Mouse (Mus musculus): ENCODE data around the gene Jsrp1.

The Jsrp1 gene

GRCm38 (mm10) chr10:80792175-80793032 lies 20.9 kb downstream of the Jsrp1 start:
- DNase-seq: peak; percentile 85 to 87

GRCm38 (mm10) chr10:80791476-80792174 lies 21.7 kb downstream of the Jsrp1 start:
- DNase-seq: no peak

- peak in 1 of 2 experiments; percentile 30 for DNase-seq
Observed at GRCm38 (mm10) chr10:80790761-80791404, 22.4 kb downstream of the Jsrp1 start.

- peak in 1 of 2 experiments; percentile 27 for DNase-seq
Observed at GRCm38 (mm10) chr10:80787517-80787916, 25.8 kb downstream of the Jsrp1 start.

- peak in 1 of 2 experiments; percentile 57 for DNase-seq
Observed at GRCm38 (mm10) chr10:80785963-80786362, 27.3 kb downstream of the Jsrp1 start.

- DNase-seq: no peak
Observed at GRCm38 (mm10) chr10:80784871-80785270, 28.4 kb downstream of the Jsrp1 start.

- no peak for DNase-seq
Observed at GRCm38 (mm10) chr10:80784302-80784701, 29.0 kb downstream of the Jsrp1 start.

- DNase-seq: no peak
Observed at GRCm38 (mm10) chr10:80779565-80779964, 33.7 kb downstream of the Jsrp1 start.

GRCm38 (mm10) chr10:80777123-80777522 lies 36.2 kb downstream of the Jsrp1 start:
- DNase-seq: peak; percentile 61 to 75

- no peak for DNase-seq
Observed at GRCm38 (mm10) chr10:80776358-80776869, 36.9 kb downstream of the Jsrp1 start.

- DNase-seq: peak; percentile 82 to 86
Observed at GRCm38 (mm10) chr10:80775731-80776130, 37.6 kb downstream of the Jsrp1 start.

GRCm38 (mm10) chr10:80774981-80775380 lies 38.3 kb downstream of the Jsrp1 start:
- no peak for DNase-seq

GRCm38 (mm10) chr10:80774549-80774948 lies 38.7 kb downstream of the Jsrp1 start:
- peak; percentile 96 for DNase-seq

- no peak for DNase-seq
Observed at GRCm38 (mm10) chr10:80773816-80774215, 39.5 kb downstream of the Jsrp1 start.

- DNase-seq: no peak
Observed at GRCm38 (mm10) chr10:80768365-80768764, 44.9 kb downstream of the Jsrp1 start.

- peak in 1 of 2 experiments; percentile 57 for DNase-seq
Observed at GRCm38 (mm10) chr10:80766161-80766815, 47.0 kb downstream of the Jsrp1 start.

- no peak for DNase-seq
Observed at GRCm38 (mm10) chr10:80765746-80766145, 47.6 kb downstream of the Jsrp1 start.

GRCm38 (mm10) chr10:80763502-80763901 lies 49.8 kb downstream of the Jsrp1 start:
- DNase-seq: no peak

GRCm38 (mm10) chr10:80761821-80762220 lies 51.5 kb downstream of the Jsrp1 start:
- peak in 1 of 2 experiments; percentile 7 for DNase-seq

- peak; percentile 50 to 69 for DNase-seq
Observed at GRCm38 (mm10) chr10:80760596-80761524, 52.4 kb downstream of the Jsrp1 start.

- peak in 1 of 2 experiments; percentile 53 for DNase-seq
Observed at GRCm38 (mm10) chr10:80758651-80759050, 54.6 kb downstream of the Jsrp1 start.
